Mouse (Mus musculus) spleen, postnatal 10 days (tissue): ENCODE results near the gene Gnb3.
"Not testable (repeated sequence)": the region's sequence is repeated elsewhere in the genome, so short reads cannot be mapped to it uniquely, and the experiment has no call there.

Source experiments
- DNase-seq, 2 experiments: peaks; one replicate each; pipeline ENCODE4 v3.0.0; 2021 to 2022; ENCODE audit warnings: low spot score in 2 of 2

Gene Gnb3

DNA sequence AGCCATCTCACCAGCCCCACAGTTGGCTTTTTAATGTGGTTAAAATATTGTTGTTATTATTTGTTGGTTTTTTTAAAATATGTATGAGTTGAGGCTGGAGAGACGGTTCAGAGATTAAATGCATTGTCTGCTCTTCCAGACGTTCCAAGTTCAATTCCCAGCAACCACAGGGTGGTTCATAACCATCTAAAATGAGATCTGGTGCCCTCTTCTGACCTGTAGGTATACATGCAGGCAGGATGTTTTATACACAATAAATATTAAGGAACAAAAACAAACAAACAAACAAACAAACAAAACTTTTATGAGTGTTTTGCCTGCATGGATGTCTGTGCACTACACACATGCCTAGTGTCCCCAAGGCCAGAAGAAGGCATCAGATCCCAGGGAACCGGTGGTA is 37.0 kb downstream of the Gnb3 start:
- DNase-seq: no peak

DNA sequence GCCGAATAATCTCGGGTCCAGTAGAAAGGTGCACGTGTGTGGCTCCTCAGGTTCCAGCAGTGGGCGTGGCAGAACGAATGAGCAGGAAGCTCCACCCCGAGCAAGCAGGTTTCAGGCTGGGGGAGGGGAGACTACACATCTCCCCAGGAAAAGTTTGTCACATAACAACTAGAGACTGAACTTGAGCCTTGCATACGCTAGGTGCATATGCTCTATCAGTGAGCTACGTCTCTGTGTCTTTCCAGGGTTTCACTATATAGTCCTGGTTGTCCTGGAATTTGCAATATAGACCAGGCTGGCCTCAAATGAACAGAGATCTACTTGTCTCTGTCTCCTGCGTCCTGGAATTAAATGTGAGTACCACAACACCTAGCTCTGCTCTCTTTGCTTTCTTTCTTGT is 37.7 kb downstream of the Gnb3 start:
- not testable (repeated sequence) for DNase-seq

DNA sequence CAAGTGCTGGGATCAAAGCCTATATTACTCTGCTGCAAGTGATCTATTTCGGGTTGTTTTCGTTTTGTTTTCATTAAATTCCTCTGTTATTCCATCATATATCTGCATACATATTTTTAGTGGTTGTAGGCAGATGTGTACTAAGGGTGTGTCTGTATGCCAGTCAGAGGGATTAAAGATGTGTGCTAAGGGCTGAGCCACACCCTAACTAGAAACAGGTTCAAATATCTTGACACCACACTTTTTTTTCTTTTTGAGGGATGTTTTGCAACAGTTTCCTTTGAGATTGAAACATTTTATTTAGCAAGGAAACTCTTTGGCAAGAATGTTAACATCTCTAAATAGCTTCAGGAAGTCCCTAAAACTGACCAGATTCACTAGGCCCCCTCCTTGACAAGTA is 43.9 kb downstream of the Gnb3 start:
- DNase-seq: no peak

DNA sequence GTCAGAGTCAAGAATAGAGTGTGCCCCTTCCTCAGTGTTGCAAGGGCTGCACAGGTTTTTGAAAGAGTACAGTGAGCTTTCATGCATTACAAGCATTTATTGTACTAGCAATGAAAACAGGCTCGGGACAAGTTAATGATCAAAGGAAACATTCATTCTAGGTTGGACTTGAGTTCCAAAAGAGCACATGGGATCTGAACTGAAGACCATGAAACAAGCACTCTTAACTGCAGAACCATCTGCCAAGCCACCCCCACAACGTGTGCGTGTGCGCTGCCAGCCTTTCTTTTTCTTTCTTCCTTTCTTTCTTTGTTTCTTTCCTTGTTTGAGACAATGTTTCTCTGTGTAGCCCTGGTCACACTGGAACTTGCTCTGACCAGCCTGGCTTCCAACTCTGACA is 44.3 kb downstream of the Gnb3 start:
- DNase-seq: no peak

- DNase-seq: no peak
Observed at GRCm38 (mm10) chr6:124791911-124792310, 48.2 kb downstream of the Gnb3 start.

GRCm38 (mm10) chr6:124790121-124790520 is 50.0 kb downstream of the Gnb3 start:
- no peak for DNase-seq

DNA sequence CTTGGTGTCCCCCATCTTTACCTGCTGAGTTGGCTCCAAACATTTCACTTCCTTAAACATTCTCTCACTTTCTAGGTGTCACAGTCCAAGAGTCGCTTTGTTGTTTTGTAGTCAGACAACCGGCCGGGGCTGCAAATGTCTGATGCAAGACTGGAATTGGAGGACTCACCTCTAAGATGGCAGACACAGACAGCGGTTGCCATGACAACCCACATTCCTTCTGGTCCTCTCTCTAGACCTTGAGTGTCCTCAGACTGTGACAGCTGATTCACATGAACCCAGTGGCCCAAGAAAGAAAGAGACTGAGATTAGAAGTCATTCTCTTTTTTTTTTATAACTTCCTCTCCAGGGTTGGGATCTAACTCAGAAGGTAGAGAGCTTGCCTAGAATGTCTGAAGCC is 50.6 kb downstream of the Gnb3 start:
- no peak for DNase-seq

DNA sequence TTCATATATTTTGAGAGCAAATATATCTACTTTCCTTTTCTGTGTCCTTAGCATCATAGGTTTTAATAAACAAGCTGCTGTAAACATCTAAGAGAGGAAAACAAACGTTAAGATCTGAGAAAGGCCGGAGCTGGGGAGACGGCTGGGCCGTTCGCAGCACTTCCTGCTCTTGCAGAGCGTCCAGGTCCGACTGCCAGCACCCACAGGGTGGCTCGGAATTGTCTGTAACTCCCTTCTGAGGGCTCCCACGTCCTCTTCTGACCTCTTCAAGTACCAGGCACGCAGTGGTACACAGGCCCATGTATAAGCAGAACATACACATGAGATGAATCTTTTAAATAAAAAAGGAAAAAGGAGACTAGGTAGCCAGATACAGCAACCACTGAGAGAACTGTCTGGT is 52.4 kb downstream of the Gnb3 start:
- no peak for DNase-seq

DNA sequence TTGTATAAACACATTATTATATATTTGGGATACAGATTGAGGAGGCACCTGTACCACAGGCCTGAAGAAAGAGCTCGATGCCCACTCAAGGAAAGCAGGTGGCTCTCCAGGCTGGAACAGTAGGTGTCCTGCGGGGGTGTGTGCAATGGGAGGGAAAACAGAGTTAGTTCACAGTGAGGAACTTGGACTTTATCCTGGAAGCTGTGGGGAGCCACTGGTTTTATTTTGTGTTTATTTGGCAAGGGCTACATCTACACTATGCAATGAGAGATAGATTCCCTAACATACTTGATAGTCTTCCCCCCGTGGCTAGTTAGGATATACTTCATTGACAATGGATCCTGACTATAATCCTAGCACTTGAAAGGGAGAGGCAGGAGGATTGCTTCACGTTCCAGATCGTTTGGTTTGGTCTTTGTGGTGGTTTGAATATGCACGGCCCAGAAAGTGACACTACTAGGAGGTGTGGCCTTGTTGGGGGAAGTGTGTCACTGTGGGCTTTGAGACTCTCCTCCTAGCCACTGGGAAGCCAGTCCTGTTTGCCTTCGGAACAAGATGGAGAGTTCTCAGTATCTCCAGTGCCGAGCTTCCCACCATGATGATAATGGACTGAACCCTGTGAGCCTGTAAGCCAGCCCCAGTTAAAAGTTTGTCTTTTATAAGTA is 53.2 kb downstream of the Gnb3 start:
- DNase-seq: no peak
